Mouse (Mus musculus): Measurements from ENCODE around the gene Rcl1. TPM values are rescaled to one million over a fixed set of nuclear protein-coding genes. Genes with fewer than 3 reads are reported as not detected.
A peak's percentile ranks its signal among the peaks of the same experiment; 100 is the strongest.

Rcl1 gene
- total RNA-seq, 2 experiments from 2014 or later, result 5.0 to 11.7 TPM

DNA sequence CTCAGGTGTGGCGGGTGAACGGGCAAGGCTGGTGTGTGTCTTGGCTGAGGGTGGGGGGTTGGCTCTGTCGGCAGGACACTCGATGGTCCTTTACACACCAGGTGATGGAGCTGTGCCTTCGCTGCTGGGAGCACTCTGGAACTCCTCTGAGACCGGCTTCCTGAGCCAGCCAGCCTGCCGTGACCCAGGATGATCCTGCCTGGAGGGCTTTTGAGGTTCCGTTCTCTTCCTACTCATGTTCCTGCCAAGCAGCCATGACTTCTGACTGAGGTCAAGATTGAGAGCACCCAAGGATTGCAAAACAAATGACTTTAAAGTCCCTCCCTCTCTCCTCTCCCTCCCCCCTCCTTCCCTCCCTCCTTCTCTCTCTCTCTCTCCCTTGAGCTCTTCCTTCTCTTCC, 11.5 kb downstream of the Rcl1 start:
- no peak for ATAC-seq (ENCODE audit: poor library complexity, severe bottlenecking)

DNA sequence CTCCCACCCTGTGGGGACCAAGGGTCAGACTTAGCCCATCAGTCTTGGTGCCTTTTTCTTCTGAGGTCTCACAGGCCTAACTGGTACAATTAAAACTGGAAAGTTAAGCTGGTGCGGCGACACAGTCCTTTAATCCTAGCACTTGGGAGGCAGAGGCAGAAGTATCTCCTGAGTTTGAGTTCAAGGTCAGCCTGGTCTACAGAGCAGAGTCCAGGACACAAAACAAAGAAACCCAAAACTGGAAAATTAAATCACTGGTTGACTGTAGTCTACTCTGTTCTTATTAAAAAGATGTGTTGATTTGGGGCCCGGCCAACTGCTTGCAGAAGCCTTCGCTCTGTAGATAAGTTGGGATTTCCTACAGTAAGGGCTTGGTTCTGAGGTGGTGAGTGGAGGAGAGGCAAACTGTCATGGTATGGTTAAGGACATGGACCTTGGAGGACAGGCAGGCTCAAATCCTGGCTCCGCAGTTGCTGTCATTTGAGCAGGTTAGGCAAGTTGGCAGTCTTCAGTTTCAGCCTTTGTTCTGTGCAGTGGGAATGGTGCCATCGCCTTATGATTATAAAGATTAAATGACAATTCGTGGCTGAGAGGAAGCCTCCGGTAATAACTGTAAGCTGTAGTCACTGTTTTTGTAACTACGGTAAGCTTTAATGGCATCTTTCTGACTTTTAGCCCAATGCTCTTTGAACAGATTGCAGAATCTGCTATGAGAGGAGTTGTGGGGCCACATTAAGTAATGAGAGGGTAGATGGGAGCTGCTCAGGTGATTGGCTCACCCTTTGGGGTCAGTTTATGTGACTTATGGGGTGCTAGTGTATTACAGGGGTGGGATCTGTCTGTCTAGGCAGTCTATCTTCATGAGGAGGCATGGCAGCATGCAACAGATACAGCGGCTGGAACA, 12.8 kb downstream of the Rcl1 start:
- ATAC-seq (ENCODE audit: poor library complexity, severe bottlenecking), result no peak

DNA sequence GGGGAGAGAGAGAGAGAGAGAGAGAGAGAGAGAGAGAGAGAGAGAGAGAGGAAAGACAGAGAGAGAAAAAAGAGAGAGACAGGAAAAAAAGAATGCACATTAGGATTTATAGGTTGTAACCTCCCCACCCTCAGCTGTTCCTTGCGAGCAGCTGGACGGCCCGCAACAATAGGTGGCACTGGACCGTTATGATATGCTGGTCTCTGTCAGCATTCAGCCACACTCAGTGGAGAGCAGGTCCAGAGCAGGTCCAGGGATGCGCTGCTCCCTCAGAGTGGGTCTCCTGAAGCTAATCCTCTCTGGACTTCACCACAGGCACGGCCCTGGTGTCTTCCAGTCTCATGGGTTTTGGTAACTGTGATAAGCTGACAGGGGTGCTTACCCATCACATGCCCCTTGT, 15.6 kb downstream of the Rcl1 start:
- no peak for ATAC-seq (ENCODE audit: poor library complexity, severe bottlenecking)

DNA sequence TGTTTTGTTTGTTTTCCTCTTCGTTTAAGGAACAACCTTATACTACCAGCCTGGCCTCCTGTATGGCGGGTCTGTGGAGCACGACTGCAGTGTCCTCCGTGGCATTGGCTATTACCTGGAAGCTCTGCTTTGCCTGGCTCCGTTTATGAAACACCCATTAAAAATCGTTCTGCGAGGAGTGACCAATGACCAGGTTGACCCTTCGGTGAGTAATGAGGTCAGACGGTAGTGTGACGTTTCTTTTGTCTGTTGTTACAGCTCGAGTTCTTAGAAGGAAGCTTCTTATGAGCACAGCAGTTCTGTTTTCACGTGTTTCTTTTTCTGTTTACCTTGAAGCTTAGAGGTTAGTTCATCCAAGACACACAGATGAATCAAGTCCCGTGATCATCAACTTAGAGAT, 17.0 kb downstream of the Rcl1 start:
- ATAC-seq (ENCODE audit: poor library complexity, severe bottlenecking), result no peak

DNA sequence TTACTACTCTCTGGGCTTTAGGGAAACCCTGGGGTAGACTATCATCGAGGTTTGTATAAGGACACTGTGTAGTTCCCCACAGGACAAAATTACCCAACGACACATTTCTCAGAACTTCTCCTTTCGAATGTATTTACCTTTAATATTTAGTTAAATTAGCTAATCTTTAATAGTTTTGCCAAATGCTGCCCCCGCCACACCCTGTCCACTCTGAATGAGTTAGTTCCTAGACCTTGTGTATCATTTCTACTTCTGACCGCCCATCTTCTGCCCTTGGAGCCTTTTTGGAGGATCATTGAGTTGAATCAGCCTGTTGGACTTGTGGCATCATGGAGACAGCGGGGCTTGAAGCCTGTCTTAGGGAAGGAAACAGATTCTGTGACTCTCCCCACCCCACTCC, 19.1 kb downstream of the Rcl1 start:
- no peak for ATAC-seq (ENCODE audit: poor library complexity, severe bottlenecking)

DNA sequence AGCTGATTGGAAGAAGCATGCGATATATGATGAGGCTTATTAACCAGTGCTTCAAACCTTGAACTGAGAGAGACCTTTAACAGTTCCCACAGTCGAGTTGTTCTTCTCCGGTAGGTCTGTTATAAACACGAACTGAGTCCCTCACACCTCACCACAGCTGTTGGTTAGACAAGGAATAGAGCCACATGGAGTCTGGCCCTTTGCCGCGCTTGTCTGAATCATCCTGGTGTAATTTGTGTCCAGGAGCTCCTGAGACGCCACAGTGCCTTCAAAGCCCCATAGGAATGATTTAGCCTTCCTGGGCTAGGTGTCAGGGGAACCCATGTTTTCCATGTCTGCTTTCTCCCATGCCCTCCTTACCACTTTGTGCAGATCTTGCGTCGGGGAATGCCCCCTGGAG, 20.2 kb downstream of the Rcl1 start:
- no peak for ATAC-seq (ENCODE audit: poor library complexity, severe bottlenecking)

DNA sequence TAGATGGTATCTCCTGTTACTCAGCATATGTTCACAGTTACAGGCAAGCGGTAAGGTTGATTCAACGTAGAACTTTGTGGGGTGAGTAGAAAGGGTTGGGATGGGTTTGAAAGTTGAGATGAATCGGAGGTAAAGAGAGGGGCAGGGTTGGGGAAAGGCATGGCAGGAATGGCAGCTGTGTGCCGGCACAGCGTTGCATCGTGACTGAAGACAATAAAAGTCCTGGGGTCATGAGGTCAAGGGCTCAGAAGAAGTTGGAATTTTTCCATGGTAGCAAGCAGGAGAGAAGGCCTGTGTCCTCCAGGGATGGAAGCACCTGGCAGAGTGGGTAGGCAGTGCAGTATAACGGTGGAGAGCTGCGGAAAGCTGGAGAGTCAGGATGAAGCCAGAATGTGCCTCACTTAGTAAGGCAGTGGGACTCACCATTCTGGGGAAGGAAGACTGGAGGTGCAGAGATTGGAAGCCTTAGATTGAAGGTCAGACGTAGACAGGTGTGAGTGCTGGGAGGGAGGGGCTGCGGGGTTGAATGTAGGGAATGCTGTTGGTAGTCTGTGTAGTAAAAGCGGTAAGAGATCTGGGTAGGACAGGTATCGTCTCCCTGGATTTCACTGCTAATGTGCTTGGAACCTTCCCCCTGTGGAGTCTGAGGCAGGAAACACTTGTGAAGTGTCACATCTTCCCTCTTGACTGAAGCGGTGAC, 23.9 kb downstream of the Rcl1 start:
- no peak for ATAC-seq (ENCODE audit: poor library complexity, severe bottlenecking)

DNA sequence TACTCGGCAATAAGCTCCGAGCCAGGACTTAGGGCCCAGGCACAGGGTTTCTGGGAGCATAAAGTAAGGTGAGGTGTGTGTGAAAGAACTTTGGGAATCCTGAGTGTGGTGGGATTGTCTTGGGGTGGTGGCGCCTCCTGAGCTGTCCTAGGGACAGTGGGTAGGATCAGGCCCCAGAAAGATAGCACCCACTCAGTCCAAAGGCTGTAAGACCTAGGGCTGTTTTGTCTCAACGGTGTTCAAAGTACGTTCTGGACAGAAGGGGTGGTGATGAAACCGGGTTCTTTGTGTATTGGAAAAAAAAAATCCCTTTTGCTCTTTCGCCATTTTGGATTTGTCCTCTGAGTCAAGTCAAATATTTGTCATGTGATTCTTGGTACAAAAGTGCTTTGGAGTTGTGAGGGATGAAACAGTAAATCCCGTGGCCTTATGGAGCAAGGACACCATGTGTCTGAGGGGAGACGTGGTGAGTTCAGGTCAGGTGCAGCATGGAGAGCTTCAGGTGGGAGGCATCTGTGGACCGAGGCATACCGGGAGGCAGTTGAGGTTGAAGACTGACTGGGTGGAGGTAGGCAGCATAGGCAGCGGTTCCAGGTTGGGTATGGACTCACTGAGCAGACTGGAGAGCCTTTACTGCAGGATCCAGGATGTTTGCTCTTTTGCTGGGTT, 25.3 kb downstream of the Rcl1 start:
- ATAC-seq (ENCODE audit: poor library complexity, severe bottlenecking), result no peak

DNA sequence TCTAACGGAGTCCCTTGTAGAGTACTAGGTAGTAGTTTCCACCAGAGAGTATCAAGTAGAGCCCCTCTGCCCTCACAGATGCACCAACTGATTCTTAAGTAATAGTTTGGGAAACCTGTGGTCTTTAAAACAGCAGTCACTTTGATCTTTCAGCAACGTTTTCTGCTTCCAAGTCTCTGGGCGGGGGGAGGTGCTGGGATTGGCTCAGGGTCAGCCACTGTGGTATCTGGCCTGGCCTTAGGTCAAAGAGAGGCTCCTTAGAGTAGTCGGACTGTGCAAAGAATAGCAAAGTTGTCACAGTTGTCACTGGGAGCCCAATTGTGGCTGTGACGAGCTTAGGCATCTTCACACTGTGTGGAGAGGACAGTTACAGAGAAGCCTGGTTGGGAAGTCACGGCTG, 26.2 kb downstream of the Rcl1 start:
- no peak for ATAC-seq (ENCODE audit: poor library complexity, severe bottlenecking)

DNA sequence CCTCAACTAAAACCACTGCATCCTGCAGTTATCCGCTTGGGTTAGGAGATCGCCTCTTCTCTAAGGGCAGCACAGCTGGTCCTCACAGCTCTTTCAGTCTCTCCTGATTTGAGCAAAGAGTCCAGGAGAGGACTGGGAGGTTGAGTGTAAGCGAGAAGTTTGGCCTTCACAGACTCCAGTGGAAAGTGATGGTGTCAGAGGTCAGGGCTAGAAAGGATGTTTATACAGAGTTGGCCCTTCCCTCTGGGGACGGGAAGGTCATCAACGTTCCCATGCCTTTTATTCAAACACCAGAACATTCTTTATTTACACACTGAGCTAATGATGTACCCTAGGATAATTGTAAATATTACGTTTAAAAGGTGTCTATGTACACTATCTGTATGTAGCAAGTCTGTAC, 27.0 kb downstream of the Rcl1 start:
- ATAC-seq (ENCODE audit: poor library complexity, severe bottlenecking), result no peak

DNA sequence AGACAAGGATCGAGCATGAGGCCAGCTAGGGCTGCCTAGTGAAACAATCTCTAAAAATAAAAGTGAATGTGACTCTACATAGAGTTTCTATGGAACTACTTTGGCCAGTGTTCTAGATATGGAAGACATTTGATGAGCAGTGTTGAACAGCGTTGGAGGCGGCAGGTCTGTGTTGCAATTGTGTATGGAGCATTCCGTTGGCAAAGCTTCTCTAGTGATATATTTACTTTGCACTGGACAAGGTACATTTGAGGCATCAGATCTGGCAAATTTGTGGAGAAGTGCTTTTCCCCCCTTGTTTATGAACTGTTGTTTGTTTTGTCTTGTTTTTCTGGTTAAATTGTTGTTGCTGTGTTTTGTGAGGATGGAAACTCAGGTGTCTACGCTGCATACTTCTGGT, 28.4 kb downstream of the Rcl1 start:
- ATAC-seq (ENCODE audit: poor library complexity, severe bottlenecking), result no peak

DNA sequence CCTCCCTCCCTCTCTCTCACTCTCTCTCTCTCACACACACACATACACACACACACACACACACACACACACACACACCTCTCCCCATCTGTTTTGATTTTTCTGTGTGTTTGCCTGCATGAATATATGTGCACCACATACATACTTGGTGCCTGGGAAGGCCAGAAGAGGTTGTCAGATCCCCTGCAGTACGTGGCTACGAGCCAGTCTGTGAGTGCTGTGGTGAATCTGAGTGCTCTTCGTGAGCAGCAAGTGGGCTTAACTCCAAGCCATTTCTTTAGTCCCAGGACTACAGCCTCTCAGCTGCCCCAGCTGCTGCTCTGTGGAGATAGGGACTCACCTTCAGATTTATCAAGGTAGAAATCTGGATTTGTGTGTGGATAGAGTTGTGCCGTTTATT, 30.0 kb downstream of the Rcl1 start:
- ATAC-seq (ENCODE audit: poor library complexity, severe bottlenecking), result no peak

DNA sequence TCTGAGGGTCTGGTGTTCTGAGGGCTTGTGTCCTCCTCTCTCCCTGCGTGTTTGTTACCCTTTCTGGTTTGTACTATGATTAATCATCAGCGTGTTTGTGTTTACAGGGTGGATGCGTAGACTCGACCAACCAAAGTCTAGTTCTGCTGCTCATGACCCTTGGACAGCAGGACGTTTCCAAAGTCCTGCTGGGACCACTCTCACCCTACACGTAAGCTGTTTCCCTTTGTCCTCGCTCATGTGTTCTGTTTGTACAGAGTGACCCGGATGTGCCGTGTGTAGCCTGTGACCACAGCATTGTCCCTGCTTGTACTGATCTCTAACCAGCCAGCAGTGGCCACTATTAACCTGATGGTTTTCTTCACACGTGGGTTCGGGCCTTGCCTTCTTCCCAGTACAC, 33.1 kb downstream of the Rcl1 start:
- no peak for ATAC-seq (ENCODE audit: poor library complexity, severe bottlenecking)

DNA sequence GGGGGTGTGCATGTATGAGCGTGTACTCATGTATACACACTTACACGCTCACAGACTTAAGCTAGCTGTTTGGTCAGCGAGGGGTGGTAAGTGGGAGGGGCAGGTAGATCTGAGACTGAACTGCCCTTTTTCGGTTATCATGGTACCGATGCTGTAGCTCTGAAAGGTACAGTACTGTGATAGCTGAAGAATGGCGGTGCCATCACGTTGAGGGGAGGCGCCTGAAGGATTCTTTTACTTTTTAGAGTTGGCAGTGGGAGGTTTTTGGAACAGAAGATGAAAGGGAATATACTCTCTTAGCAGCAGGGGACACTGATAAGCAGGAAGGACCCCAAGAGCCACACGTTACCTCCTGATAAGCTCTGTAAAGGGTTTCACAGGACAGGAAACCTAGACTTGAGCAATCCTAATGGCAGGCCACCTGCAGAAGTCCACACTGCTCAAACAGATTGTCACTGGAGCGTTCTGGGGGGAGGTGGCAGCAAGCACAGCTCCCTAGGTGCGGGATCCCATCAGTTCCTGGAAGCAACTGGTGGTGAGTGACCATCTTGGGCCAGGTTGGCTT, 34.1 kb downstream of the Rcl1 start:
- no peak for ATAC-seq (ENCODE audit: poor library complexity, severe bottlenecking)

DNA sequence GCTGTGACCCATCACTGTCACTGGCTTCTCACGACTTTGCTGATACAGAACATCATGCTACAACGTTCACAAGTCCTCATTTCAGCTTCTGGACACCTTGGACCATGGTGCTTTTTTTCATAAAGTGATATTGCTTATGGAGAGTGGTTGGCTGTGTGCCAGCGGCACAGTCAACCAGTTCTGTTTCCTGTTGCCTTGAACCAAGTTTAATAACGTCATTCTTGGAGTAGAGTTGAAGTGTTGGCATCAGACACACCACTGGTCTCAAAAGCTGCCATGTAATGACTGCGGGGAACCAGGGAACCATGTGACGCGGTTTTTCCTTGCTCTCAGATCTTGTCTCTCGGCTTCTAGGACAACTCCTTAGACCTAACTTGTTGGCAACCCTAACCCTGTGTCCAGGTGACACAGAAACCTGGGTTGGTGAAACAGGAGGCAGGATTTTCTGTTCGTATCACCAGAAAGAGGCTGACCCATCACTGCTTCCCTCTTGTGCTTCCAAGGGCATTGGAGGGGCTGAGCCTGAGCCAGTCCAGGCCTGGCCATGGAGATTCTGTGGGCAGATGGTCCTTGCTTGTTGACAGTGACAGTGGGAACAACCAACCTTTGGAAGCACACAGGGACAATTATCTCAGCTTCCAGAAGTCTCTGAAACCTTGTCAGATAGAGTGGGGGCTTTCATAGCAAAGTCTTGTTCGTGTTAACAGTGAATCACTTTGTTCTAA, 37.5 kb downstream of the Rcl1 start:
- no peak for ATAC-seq (ENCODE audit: poor library complexity, severe bottlenecking)

DNA sequence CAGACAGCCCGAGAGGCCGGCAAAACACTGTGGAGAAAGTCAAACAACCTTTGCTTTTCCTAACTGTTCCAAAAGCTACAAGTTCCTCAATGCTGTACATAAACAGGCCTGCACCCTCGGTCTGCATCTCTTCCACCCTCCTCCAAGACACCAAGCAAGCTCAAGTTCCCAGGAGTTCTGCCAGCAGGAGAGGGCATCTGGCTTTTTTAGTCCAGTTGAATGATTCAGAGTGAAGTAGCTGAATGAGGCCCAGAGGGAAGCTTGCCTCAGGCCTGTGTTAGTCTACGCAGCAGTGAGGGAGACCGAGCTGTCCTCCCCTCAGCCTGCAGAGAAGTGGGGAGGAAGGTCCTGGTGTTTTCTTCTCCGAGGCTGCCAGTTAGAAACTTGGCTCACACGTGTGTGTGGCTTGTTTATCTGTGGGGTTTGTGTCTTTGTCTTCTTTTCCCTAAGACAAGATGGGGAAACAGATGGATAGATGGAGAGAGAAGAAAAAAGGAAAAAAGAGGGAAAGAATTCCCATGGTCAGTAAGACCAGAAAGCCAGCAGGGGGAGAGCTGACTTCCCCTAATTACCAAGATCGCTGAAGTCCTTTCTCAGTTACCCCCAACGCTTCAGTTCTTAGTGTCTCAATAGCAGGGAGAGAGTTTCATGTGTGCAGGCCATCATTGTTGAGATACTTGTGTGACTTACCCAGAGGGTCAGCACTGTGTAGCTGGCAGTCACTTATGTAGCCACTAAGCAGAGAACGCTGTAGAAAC, 38.7 kb downstream of the Rcl1 start:
- no peak for ATAC-seq (ENCODE audit: poor library complexity, severe bottlenecking)

DNA sequence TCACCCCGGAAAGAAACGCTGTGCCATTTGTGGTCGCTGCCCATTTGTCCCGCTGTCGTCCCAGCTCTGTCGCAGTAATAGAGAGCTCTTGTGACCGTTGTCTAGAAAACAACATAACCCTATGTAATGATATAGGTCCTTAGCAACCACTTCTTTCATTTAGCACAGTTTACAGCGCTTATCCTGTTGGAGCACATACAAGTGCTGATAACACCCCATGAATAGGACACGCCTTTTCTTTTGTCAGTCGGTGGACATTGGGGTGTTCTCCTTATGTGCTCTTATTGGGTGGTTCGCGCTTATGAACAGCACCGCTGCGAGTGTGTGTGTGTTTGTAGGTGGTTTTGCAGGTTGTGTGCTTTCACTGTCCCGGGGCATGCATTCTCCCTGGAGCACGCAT, 39.8 kb downstream of the Rcl1 start:
- no peak for ATAC-seq (ENCODE audit: poor library complexity, severe bottlenecking)

DNA sequence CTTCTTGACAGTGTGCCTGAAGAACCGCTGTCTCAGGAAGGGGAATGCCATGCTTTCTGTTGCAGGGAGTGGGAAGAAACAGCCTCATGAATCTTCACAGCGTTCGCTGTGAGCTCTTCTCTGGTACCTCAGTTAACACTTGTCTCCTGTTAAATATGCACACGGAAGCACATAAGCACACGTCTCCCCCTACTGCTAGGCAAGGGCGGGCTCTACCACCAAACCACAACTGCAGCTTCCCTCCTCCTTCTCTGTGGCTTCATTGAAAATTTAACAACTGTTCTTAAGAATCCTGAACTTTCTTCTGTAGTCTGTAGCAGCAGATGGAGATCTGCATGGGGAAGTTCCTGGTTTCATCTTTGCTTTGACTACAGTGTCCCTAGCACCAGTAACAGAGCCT, 41.1 kb downstream of the Rcl1 start:
- ATAC-seq (ENCODE audit: poor library complexity, severe bottlenecking), result peak; percentile 82

DNA sequence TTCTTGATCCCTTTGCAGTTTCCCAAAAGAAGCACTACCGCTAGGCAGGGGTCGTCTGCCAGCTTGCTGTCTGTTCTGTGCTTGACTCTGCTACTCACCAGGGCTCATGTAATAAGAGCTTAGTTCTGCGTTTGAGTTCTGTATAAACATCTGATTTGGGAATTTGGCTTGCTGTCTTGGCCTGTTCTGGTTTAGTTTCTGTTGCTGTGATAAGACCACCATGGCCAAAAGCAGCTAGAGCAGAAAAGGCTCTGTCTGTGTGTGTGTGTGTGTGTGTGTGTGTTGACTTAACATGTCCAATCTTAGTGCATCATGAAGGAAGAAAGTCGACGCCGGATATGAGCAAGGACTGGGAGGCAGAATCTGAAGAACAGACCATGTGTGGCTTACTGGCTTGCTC, 44.2 kb downstream of the Rcl1 start:
- no peak for ATAC-seq (ENCODE audit: poor library complexity, severe bottlenecking)

DNA sequence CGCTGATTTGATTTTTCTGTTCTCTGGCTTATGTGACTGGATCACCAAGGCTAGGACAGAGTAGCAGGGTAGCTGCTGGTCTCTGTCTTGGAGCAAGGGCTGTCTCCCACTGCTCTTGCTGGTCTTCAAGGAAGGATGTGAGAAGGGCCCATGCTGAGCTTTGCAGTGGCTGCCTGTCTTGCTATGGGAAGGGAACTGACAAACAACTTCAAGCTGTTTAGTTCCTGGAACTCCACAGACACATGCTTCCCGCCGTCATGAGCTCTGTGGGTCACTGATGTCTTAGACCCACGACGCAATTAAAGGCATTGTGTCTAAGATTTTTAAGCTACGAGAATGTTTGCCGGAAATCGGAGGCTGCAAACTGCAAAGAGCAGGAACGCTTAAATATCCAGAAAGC, 45.6 kb downstream of the Rcl1 start:
- no peak for ATAC-seq (ENCODE audit: poor library complexity, severe bottlenecking)

All from megakaryocyte, adult 5-6 weeks (primary cell).